Mouse (Mus musculus): ENCODE results near the gene Vmn2r30. TPM values are rescaled to one million over a fixed set of nuclear protein-coding genes. Genes with fewer than 3 reads are reported as not detected.

The Vmn2r30 gene
- polyA plus RNA-seq (2012; rRNA removed) = not detected in 2 replicates

GRCm38 (mm10) chr7:7337509-7337908, at the start of gene Vmn2r30:
TSS of gene Vmn2r30 (minus strand) at chr7:7337609.

DNA sequence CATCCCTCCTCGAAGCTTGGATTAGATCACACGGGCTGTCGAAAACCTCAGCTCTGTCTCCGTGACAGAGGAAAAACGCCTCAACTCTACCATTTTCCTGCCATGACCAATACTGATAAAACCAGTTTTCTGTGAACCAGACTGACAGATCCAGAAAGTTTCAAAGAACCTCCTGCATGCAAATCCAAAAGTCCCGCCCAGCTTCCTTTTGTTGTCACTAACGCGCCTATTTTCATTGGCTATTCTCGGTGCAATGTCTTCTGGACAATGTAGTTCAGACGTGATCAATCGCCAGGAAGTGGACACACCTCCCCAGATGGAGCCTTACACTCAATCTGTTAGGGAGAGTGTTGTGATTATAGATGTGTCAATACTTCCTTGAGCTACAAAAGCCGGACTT, 37.0 kb upstream of the Vmn2r30 start, which contains the start of gene Gm45783:
TSS of gene Gm45783 (minus strand) at position 143 of the 400 bp plus-strand sequence.

GRCm38 (mm10) chr7:7277966-7278567, 59.3 kb downstream of the Vmn2r30 start, which contains the start of gene Gm45844:
TSS of gene Gm45844 (minus strand) at chr7:7278289.

Other genes starting within 250 kb of the Vmn2r30 start
- 3.5 and 3.6 TPM in 2 replicates for gene Zfp954, start 216.1 kb downstream of the Vmn2r30 start, polyA plus RNA-seq (2012; rRNA removed)
- gene Zfp773, start 200.9 kb downstream of the Vmn2r30 start, polyA plus RNA-seq (2012; rRNA removed) = 0.10 TPM in 2 replicates
- 0.25 and 0.39 TPM in 2 replicates for gene Zfp418, start 166.3 kb downstream of the Vmn2r30 start, polyA plus RNA-seq (2012; rRNA removed)
- 0.98 and 1.1 TPM in 2 replicates for gene Zfp772, start 127.6 kb downstream of the Vmn2r30 start, polyA plus RNA-seq (2012; rRNA removed)
- gene Vmn2r29, start 90.3 kb downstream of the Vmn2r30 start, polyA plus RNA-seq (2012; rRNA removed) = 0.37 and 0.38 TPM in 2 replicates
- 0.35 and 0.47 TPM in 2 replicates for gene Gm45844, start 59.3 kb downstream of the Vmn2r30 start, polyA plus RNA-seq (2012; rRNA removed)
- gene Clcn4, start 36.8 kb downstream of the Vmn2r30 start, polyA plus RNA-seq (2012; rRNA removed) = 6.0 and 7.0 TPM in 2 replicates
- gene Gm45783, start 37.0 kb upstream of the Vmn2r30 start, polyA plus RNA-seq (2012; rRNA removed) = not detected in 2 replicates
- gene Vmn2r31, start 62.1 kb upstream of the Vmn2r30 start, polyA plus RNA-seq (2012; rRNA removed) = not detected in 2 replicates
- not detected in 2 replicates for gene Vmn2r32, start 142.4 kb upstream of the Vmn2r30 start, polyA plus RNA-seq (2012; rRNA removed)
- gene Vmn2r33, start 229.2 kb upstream of the Vmn2r30 start, polyA plus RNA-seq (2012; rRNA removed) = not detected in 2 replicates

All from liver, embryonic 14 days (tissue).